Mouse (Mus musculus) CD4-positive, CD25-positive, alpha-beta regulatory T cell, adult 4 months (primary cell): ENCODE data around the gene Dnaja2. TPM values are rescaled to one million over a fixed set of nuclear protein-coding genes. Genes with fewer than 3 reads are reported as not detected.

Experiments used
- ATAC-seq: one replicate; pipeline ENCODE4 v1.8.0; 2017
- polyA plus RNA-seq, 2 experiments: library from polyadenylated mRNA; unstranded; fragments of 100-300 nt; shearing (Covaris generic); gene quantifications; one replicate each; pipeline ENCODE4 v1.2.1; 2017

Dnaja2 gene
- 100 to 1,000 TPM; 148 to 158 TPM for polyA plus RNA-seq

GRCm38 (mm10) chr8:85555181-85556145 is at the start of gene Dnaja2:
Gene Dnaja2, minus strand, starts transcription at chr8:85555344.
- peak; percentile 81 for ATAC-seq

- no peak for ATAC-seq
Observed at GRCm38 (mm10) chr8:85604201-85604600, 49.1 kb upstream of the Dnaja2 start.

- ATAC-seq: peak; percentile 76
Observed at GRCm38 (mm10) chr8:85603203-85603895, 48.2 kb upstream of the Dnaja2 start.

GRCm38 (mm10) chr8:85602737-85603136 is 47.6 kb upstream of the Dnaja2 start:
- ATAC-seq: no peak

GRCm38 (mm10) chr8:85601741-85602140 is 46.6 kb upstream of the Dnaja2 start:
- no peak for ATAC-seq

GRCm38 (mm10) chr8:85597413-85598191 is 42.5 kb upstream of the Dnaja2 start:
- no peak for ATAC-seq

GRCm38 (mm10) chr8:85595391-85595790 is 40.2 kb upstream of the Dnaja2 start:
- ATAC-seq: no peak

GRCm38 (mm10) chr8:85594983-85595382 is 39.8 kb upstream of the Dnaja2 start:
- ATAC-seq: no peak

- no peak for ATAC-seq
Observed at GRCm38 (mm10) chr8:85593324-85593723, 38.2 kb upstream of the Dnaja2 start.

- ATAC-seq: no peak
Observed at GRCm38 (mm10) chr8:85591532-85591931, 36.4 kb upstream of the Dnaja2 start.

- no peak for ATAC-seq
Observed at GRCm38 (mm10) chr8:85590258-85590657, 35.1 kb upstream of the Dnaja2 start.

- ATAC-seq: no peak
Observed at GRCm38 (mm10) chr8:85588596-85588995, 33.5 kb upstream of the Dnaja2 start.

GRCm38 (mm10) chr8:85577666-85578065 is 22.5 kb upstream of the Dnaja2 start:
- ATAC-seq: no peak

- no peak for ATAC-seq
Observed at GRCm38 (mm10) chr8:85573972-85574496, 18.9 kb upstream of the Dnaja2 start.

- ATAC-seq: no peak
Observed at GRCm38 (mm10) chr8:85570466-85570865, 15.3 kb upstream of the Dnaja2 start.

GRCm38 (mm10) chr8:85567801-85568200 is 12.7 kb upstream of the Dnaja2 start:
- no peak for ATAC-seq

GRCm38 (mm10) chr8:85565186-85565585 is 10.0 kb upstream of the Dnaja2 start:
- no peak for ATAC-seq

- ATAC-seq: no peak
Observed at GRCm38 (mm10) chr8:85563336-85563735, 8.2 kb upstream of the Dnaja2 start.

GRCm38 (mm10) chr8:85559966-85560365 is 4.8 kb upstream of the Dnaja2 start:
- no peak for ATAC-seq

- no peak for ATAC-seq
Observed at GRCm38 (mm10) chr8:85559201-85559600, 4.1 kb upstream of the Dnaja2 start.

- ATAC-seq: no peak
Observed at GRCm38 (mm10) chr8:85557601-85557986, 2.5 kb upstream of the Dnaja2 start.

GRCm38 (mm10) chr8:85556986-85557600 is 1.9 kb upstream of the Dnaja2 start:
- no peak for ATAC-seq
